Mouse (Mus musculus) neutrophil, adult 5-6 weeks (primary cell): ENCODE measurements around the gene Irf2bp1. TPM values are rescaled to one million over a fixed set of nuclear protein-coding genes. Genes with fewer than 3 reads are reported as not detected.

ENCODE experiments used
- ATAC-seq: fragments of 151-379, 151-347 bp; 2 replicates; pipeline ENCODE4 v1.8.0; 2017; ENCODE audit warnings: mild to moderate bottlenecking, moderate TSS enrichment; ENCODE audit not compliant: insufficient number of reproducible peaks, poor library complexity, low FRiP score, severe bottlenecking; ENCODE audit errors: extremely low read depth
- total RNA-seq: library from RNA; stranded (forward); fragments of 200-1000 nt; gene quantifications from 2 replicates; pipeline ENCODE4 v1.2.3, GENCODE M21; 2017

Gene Irf2bp1
- total RNA-seq, 1 experiment from 2014 or later = 13.2 TPM

DNA sequence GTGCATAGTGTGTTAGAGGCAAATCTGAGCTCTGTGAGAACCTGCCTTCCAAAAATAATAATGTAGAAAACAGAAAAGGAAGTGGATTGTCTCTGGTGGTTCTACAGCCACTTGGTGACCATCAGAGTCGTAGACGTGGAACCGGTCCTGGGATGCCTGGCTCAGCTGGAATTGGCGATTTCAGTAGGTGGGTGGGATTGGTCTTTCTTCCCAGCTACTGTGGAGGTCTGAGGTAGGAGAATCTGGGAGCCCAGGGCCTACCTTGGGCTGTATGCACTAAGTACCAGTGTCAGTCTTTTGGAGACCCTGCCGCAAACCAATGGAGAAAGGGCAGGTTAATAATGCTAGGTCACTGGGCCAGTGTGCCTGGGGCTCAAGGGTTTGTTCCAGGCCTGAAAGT, 10.8 kb upstream of the Irf2bp1 start:
- no peak for ATAC-seq

DNA sequence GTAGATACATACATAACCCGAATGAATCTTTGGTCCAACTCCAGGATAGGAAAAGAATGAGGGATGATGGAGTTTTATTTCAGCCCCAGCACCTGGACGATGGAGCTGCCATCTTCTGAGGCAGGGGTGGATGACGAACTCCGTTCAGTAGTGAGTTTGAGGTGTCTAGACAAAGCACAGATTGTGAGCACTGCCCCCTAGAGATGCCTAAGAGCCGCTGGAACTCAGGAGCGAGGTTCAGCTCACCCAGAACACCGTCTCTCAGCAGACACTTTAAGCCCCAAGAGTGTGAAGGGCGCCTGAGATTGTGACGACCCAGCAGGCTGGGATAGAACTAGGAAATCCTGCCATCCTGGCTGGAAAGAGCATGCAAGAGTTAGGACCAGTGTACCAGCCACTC, 5.0 kb upstream of the Irf2bp1 start:
- ATAC-seq = no peak

DNA sequence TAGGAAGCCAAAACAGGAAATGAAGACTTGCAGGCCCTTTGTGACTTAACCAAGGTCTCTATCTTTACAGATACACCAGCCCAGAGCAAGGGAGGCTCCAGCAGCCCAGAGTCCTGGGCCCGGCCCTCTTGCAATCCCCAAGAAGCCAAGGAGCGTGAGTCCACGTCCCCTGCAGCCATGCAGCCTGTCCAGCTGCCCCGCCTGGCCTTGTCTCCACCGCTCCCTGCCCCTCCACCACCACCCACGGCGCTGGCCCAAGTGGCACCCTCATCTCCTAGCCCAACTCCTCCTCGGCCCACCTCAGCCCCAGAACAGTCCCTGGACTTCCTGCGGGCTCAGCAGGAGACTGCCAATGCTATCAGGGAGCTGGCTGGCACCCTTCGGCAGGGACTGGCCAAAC, 3.4 kb upstream of the Irf2bp1 start:
- ATAC-seq = no peak

DNA sequence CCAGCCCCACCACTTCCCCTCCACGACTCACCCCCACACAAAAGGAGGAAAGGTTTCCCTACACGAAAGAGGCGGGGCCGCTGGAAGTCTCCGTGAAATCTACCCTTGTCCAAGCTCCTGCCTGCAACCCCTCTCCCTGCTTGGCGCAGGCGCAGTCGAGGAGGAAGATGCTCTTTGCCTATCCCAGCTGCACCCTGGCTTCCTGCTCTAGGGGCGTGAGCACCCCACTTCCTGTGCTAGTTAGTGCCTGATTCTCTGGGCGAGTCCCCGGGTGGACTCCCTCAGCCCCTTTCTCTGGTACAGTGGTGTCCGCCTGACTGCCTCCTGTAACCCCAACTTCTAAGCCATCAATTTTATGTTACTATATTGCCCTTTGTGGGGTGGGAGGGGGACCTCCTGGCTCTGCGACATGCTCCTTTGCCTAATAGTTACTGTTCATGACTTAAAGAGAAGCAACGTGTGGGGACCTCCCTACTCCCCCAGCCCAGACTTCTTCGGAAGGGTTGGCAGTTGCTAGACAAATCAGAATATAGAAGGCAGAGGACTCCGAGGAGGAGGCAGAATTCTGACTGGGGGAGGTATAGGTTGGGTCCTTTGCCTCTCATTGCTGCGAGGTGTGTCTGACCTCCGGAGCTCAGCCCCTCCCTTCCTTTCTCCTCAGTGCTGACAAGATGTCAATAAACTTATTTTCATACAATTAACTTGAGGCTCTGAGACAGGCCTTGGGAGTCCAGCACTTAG, 2.6 kb upstream of the Irf2bp1 start:
- peak; percentile 59 for ATAC-seq

DNA sequence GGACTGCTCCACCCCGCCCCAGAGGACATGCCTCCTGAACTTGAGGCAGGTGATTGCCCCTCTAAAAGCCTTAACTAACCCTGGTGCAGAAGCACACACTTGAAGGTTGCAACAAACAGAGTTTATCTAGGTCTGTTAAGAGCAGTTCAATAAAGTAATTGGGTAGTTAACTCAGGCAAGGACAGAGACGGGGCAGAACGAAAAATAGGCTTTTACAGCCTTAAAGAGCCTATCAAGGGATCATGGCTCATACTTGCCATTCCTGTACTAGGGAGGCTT, 2.1 kb upstream of the Irf2bp1 start:
- ATAC-seq = no peak

DNA sequence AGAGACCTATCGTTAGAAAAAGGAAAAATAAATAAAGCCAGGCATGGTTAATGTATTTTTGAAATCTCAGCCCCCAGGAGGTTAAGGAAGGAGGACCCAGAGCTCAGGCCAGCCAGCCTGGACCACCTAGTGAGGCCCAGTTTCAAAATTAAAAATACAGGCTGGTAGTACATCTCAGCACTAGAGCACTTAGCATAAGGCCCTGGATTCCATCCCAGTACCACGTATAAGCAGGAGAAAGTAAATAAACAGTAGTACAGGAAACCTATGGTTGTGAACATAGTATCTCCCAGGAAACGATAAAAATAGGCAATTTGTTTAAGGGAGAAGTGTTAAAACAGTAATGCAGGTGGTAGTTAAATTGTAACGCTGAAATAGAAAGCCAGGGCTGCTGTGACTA, 1.7 kb upstream of the Irf2bp1 start:
- no peak for ATAC-seq

DNA sequence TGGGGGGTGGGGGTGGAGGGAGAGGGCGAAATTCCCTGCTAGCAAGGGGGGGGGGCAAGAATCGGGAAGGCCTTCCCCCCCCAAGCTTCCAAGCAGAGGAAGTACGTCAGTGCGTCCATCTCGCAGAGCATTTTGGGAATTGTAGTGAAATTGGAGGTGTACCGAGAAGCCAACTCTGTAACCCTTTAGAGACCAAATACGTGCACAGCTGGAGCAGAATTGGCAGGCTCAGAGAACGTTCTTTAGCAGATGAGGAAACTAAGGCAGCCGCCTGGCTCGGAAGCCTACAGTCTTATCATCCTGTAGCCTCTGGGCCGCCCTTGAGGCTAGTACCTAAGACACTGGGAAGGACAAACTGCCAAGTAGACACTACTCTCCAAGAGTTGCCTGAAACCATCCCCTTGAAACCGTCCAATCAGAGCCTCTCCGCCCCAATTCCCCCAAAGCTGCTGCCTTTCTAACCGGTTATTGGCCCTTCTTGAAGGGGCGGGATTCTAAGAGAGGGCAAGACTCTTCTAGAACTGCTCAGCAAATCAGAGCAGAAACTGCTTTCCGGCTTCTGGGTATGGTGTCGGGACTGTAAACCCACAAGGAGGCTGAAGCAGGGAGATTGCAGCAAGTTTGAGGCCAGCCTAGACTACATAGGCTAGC, 871 bp upstream of the Irf2bp1 start:
- peak; percentile 21; the same call in 1 of the 2 replicates for ATAC-seq

DNA sequence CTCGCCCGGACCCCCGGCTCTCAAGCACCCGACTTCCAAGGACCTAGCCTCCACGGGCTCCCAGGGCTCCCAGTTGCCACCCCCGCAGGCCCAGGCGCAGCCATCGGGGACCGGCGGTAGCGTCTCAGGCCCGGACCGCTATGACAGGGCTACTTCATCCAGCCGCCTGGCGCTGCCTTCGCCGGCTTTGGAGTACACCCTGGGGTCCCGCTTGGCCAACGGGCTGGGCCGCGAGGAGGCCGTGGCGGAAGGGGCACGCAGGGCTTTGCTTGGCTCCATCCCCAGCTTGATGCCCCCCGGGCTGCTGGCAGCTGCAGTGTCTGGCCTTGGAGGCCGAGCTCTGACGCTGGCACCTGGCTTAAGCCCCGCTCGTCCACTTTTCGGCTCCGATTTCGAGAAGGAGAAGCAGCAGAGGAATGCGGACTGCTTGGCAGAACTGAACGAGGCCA, 811 bp downstream of the Irf2bp1 start:
- no peak for ATAC-seq

DNA sequence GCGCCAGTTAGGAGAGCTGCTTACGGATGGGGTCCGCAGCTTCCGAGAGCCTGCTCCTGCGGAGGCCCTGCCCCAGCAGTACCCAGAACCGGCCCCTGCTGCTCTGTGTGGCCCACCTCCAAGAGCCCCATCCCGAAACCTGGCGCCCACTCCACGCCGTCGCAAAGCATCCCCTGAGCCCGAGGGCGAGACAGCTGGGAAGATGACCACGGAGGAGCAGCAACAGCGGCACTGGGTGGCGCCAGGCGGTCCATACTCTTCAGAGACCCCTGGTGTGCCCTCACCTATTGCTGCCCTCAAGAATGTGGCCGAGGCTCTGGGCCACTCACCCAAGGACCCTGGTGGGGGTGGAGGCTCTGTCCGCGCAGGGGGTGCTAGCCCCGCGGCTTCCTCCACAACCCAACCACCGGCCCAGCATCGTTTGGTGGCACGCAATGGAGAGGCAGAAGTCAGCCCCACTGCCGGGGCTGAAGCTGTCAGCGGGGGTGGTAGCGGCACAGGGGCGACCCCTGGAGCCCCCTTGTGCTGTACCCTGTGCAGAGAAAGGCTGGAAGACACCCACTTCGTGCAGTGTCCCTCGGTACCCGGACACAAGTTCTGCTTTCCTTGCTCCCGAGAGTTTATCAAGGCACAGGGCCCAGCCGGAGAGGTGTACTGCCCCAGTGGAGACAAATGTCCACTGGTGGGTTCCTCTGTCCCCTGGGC, 1.7 kb downstream of the Irf2bp1 start:
- ATAC-seq = no peak

DNA sequence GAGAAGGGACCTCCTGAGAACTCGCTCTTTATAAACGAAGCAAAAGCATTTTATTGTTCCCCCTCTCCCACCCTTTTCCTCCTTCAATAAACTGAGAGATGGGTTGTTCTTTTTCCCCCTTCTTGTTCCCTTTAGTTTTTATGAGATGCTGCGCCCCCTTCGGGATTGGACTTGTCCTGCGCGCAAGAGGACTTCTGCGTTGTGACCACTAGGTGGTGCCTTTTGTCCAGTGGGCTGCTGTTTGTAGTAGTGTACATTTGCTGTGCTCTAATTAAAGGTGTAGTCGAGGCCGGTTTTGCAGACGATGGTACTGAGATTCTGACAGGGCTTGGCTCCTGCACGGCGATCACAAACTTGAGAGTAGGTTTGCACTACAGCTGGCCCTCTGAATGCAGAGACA, 2.6 kb downstream of the Irf2bp1 start:
- peak; percentile 53 for ATAC-seq

DNA sequence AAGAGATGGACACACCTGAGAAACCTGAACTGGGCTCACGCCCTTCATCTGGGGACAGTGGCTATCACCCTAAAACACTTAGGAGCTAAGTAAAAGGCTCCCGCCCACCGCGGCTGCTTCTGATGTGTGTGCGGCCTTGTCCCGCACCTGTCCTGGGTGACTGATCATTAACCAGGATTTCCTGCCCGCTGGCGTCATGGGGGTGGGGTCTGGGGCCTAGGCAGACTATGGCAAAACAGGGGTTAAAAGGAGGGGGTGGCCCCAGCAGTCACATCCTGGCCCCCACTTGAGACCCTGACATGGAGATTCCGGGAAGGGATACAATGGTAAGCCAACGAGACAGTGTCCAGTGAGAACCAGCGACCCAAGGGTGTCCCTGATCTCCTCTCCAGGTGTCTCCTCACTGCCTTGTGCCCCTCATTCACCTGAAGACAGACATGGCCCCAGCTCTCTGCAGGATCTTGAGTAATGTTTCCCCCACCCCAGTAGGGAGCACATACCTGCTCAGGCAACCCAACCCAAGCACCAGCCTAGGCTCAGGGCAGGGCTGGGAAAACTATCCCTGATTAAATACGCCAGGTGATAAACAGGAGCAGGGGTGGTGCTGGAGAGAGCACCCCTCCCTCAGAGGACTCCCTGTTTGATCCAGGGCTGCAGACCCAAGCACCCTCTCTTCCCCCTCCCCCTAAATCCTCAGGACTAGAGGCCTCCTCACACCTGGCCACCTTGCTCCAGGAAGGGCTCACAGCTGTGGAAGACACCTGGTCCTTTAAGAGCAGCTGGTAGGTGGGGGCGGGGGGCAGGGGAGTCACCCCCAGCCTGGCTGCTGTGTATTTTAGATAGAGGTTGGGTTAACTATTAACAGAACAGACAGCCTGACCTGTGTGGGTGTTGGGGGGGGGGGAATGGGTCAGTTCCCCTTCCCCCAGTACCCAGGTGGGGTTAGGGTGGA, 3.5 kb downstream of the Irf2bp1 start:
- ATAC-seq = no peak

DNA sequence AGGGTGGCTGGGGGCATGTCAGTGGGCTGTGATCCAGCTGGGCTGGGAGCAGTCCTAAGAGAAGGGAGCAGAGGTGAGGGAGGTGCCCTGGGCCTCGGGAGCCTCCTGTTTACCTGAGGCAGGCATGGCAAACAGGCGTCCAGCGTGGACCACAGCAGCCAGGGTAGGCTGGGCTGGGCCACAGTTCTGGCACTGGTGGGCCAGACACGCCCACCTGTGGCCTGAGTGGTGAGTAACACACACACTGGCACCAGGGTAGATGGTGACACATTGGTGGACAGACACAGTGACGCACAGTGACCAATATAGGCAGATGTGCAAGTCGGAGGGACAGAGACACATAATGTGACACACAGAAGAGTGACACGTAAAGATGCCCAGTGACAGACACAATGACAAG, 6.7 kb downstream of the Irf2bp1 start:
- no peak for ATAC-seq

DNA sequence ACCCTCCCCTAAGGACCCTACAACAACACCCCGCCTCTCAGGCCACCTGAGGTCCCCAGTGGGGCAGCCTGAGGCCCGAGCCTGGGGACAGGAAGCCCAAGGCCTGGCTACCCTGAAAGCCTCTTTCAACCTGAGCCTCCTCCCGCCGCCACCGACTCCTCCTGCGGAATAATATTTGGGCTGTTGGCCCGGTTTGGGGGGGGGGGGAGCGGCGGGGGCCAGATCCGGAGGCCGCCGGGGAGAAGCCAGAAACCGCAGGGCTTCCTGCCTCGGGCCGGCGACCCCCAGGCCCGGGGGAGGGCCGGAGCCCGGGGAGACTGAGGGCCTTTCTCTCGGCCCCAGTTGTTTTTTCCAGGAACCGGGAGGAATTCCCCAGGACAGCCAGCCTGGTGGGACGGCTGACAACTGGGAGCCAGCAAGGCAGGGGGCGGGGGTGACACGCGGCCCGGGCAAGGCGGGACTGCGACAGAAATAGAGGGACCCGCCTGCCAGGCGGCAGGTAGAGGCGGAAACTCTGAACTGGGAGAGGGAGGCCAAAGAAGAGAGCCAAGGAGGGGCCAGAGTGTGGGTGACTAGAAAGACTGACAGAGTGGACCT, 8.3 kb downstream of the Irf2bp1 start:
- no peak for ATAC-seq

DNA sequence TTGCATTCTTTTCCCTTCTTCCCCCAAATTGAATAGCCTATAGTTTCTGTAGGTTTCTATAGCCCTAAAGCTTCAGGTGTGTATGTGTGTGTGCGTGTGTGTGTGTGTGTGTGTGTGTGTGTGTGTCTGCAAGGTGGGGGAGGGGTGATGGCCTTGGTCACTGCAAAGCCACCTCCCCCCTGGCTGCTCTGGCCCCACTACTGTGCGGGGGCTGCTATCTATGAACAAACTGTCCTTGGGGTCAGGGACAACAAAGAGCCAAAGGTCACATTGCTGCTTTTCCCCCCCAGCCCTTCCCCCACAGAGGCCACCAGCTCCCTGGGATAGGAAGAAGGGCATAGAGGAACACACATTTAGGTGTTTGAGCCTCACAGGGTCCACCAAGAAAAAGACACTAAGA, 9.0 kb downstream of the Irf2bp1 start:
- ATAC-seq = no peak

DNA sequence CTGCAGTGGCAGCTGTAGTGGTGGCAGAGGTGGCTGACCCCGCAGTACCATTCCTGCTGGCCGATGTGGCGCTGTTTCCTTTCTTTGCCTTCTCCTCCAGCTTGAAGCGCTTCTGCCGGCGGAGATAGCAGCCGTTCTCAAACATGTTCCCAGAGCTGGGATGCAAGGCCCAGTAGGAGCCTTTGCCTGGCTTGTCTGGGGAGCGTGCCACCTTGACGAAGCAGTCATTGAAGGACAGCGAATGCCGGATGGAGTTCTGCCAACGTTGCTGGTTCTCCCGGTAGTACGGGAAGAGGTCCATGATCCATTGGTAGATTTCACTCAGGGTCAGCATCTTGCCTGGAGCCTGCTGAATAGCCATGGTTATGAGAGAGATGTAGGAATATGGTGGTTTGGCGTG, 10.6 kb downstream of the Irf2bp1 start:
- no peak for ATAC-seq

DNA sequence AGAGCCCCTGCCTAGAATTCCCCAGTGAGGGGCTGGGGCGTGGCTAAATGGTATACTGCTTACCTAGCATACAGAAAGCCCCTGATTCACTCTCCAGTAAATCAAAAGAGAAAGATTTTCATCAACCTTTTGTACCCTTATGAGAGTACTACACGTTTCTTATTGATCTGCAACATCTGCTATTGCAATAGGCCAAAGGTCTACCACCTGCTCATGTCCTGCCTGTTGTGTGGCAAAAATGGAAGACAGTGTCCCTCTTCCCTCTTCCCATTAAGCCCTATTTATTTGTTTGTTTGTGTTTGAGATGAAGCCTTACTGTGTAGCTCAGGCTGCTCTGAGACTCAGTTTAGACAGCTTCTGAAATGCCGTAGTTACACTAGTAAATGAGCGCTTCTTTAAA, 12.2 kb downstream of the Irf2bp1 start:
- no peak for ATAC-seq

DNA sequence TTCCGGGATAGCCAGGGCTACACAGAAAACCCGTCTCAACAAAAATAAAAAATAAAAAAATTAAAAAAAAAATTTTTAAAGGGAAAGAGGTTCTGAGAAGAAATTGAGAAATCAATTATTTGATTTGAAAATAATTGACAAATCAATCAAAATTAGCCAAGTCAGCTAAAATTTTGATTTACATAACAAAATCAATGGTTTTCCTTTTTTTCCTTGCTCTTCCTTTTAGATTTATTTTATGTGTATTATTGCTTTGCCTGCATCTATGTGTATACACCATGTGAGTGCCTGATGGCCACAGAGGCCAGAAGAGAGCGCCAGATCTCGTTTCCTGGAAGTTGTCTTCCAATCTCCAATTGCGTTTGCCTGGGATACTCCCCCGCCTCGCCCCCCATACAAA, 14.1 kb downstream of the Irf2bp1 start:
- no peak for ATAC-seq

DNA sequence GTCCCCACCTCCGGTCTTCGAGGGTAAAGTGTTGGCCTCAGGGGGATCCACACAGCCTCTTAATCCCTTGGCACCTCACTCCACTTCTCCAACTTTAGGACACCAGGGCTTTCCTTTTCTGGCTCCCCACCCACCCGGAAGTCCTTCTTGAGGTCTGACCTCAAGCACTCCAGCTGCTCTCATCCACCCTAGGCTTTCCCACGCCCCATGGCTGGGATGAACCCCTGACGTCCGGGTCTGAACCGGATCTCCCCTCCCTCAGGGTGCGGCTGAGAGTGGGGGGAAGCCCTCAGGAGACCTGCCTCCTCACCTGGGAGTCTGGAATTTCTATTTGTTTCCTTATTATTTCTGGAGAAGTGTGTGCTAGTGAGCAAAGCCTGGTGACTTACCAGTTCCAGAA, 17.2 kb downstream of the Irf2bp1 start:
- no peak for ATAC-seq
